Mouse (Mus musculus) liver, embryonic 14.5 days (tissue): Measurements from ENCODE around the gene Magi1. TPM values are rescaled to one million over a fixed set of nuclear protein-coding genes. Genes with fewer than 3 reads are reported as not detected.

ENCODE experiments used
- ATAC-seq: fragments of 200-750 bp; cut with Nextera tagmentation; 2 replicates; pipeline ENCODE4 v1.8.0; 2017; ENCODE audit warnings: moderate number of reproducible peaks, mild to moderate bottlenecking, moderate library complexity; ENCODE audit not compliant: insufficient read depth
- DNase-seq, 3 experiments: peaks; one replicate each; pipeline ENCODE4 v3.0.0-alpha.2; 2012 to 2013; ENCODE audit warnings: low read depth in 3 of 3, low spot score in 3 of 3
- H3K27ac ChIP-seq: fragments of 300-500 bp; sonication (generic); 2 replicates; pipeline ENCODE4 v1.5.1; 2014; ENCODE audit warnings: moderate library complexity, mild to moderate bottlenecking, control low read depth, inconsistent platforms
- H3K27me3 ChIP-seq: fragments of 300-500 bp; sonication (generic); 2 replicates; pipeline ENCODE4 v1.6.1; 2014; ENCODE audit warnings: mild to moderate bottlenecking, low read length, moderate library complexity; ENCODE audit not compliant: control insufficient read depth, insufficient read depth
- H3K36me3 ChIP-seq: fragments of 300-500 bp; sonication (generic); replicated peaks from 2 replicates; pipeline ENCODE4 v1.6.1; 2014; ENCODE audit warnings: low read depth; ENCODE audit not compliant: control insufficient read depth, insufficient read depth
- H3K4me1 ChIP-seq, 2 experiments: fragments of 200-500 bp in 1 of 2; fragments of 300-500 bp in 1 of 2; sonication (generic) in 1 of 2; replicated peaks; 2 replicates each; pipeline ENCODE4 v1.6.1; 2012 to 2014; ENCODE audit warnings: antibody characterized with exemption in 1 of 2, inconsistent platforms in 1 of 2, low read length in 1 of 2; ENCODE audit not compliant: control insufficient read depth in 2 of 2, insufficient read depth in 2 of 2
- H3K4me2 ChIP-seq: fragments of 300-500 bp; sonication (generic); 2 replicates; pipeline ENCODE4 v1.6.1; 2014; ENCODE audit warnings: low read depth, mild to moderate bottlenecking, control low read depth, moderate library complexity
- H3K4me3 ChIP-seq, 2 experiments: fragments of 200-500 bp in 1 of 2; fragments of 300-500 bp in 1 of 2; sonication (generic) in 1 of 2; 2 replicates each; pipeline ENCODE4 v1.5.1; 2012 to 2014; ENCODE audit warnings: low read depth in 2 of 2, low read length in 2 of 2, mild to moderate bottlenecking in 2 of 2, control low read depth in 1 of 2, inconsistent platforms in 1 of 2, moderate library complexity in 1 of 2; ENCODE audit not compliant: insufficient read depth in 1 of 2
- H3K9ac ChIP-seq: fragments of 300-500 bp; sonication (generic); replicated peaks from 2 replicates; pipeline ENCODE4 v1.6.1; 2014; ENCODE audit warnings: mild to moderate bottlenecking, control low read depth, moderate library complexity
- H3K9me3 ChIP-seq: fragments of 300-500 bp; sonication (generic); 2 replicates; pipeline ENCODE4 v1.6.1; 2016; ENCODE audit warnings: low read length, mixed read lengths; ENCODE audit not compliant: control insufficient read depth
- CTCF ChIP-seq: IDR thresholded peaks from 2 replicates; pipeline ENCODE4 v1.5.1; 2016; ENCODE audit warnings: antibody characterized with exemption, low read depth, control low read depth
- EP300 ChIP-seq: IDR thresholded peaks from 2 replicates; pipeline ENCODE4 v1.6.1; 2016; ENCODE audit warnings: antibody characterized with exemption, low read depth
- WGBS: fragments of 180-500 bp; shearing (Covaris S2); extraction: QIAGEN DNeasy Blood & Tissue Kit; methylation state at CpG from one replicate; pipeline ENCODE4 v1.1.7; 2014; ENCODE audit not compliant: insufficient replicate concordance; 5-methylcytosine and 5-hydroxymethylcytosine counted together
- polyA plus RNA-seq, 2 experiments: library from polyadenylated mRNA; depleted of rRNA in 1 of 2; stranded (reverse) in 1 of 2; unstranded in 1 of 2; fragments of >200 nt; fragmentation: Nextera tagmentation in 1 of 2; extraction: Ambion mirVana in 1 of 2; gene quantifications; 2 replicates each; pipeline versions ENCODE4 v1.2.1 to v1.2.3; 2012 to 2014

Magi1 gene
- polyA plus RNA-seq, 2 experiments: 1.1 to 1.3 TPM

DNA sequence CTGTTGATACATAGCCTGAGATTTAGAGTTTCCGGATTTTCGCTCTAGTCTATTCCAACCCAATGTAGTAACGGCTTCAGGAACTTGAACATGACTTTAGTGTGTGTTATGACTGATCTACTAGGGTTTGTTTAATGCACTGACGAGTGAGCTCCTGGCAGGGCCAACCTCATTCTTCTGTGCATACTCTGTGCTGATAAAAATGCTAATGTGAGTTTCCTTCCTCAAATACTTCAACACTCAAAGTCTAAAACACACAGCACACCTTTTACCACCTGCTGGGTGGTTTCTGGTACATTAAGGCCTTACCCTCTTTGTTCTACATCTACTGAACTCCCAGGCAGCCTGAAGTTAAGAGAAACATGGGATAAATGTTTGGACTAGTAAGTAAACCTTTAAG, 157.0 kb downstream of the Magi1 start:
- Histone ChIP-seq H3K27ac (no peak overlapping the region), H3K36me3 (no peaks in the 10 kb centered on the region), H3K4me2 (no peak overlapping the region), H3K9ac (no peak overlapping the region), H3K9me3 (no peaks in the 10 kb centered on the region), H3K4me3 (no peak overlapping the region), H3K4me1 (peaks cover 0 to 11% of the 10 kb centered on the region in 2 experiments; a peak in 2 of 4 replicates), H3K27me3 (no peaks in the 10 kb centered on the region)
- WGBS: 66% methylated on average over 4 of the region's 4 CpGs
- no peak for TF ChIP-seq CTCF
- no peak for TF ChIP-seq EP300
- DNase-seq: no peak
- ATAC-seq: no peak

- 23% methylated on average over 6 of the region's 6 CpGs for WGBS
- TF ChIP-seq CTCF (no peak), EP300 (0 out of 2 replicates have a peak, but pooled peaks have one; percentile 18)
- no peaks in the 10 kb centered on the region for H3K27me3 ChIP-seq
Measured at GRCm38 (mm10) chr6:94125144-94125543, 158.6 kb downstream of the Magi1 start.

DNA sequence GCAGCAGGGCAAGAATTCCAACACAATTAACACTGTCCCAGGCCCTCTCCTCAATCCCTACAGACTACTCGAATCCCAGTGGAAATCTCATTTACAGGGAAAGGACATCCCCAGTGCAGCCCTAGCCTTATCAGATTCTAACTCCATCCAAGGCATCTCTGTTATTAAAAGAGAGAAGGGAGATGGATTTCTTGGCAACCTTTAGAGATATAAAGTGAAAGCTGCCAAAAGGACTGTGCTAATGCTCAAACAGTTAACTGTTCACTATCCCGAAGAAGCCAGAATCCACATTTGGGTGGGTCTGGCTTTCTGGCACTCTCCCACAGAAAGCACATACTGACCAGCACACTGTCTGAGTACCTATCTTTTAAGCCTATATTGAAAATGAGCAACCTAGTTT, 159.4 kb downstream of the Magi1 start:
- 49% methylated on average over 2 of the region's 2 CpGs for WGBS
- DNase-seq: no peak

More at GRCm38 (mm10) chr6:94125144-94125543, 158.6 kb downstream of the Magi1 start:
- Histone ChIP-seq H3K9me3 (no peaks in the 10 kb centered on the region), H3K4me3 (no peak overlapping the region), H3K4me1 (peaks cover 0 to 11% of the 10 kb centered on the region in 2 experiments; a peak in 2 of 4 replicates), H3K36me3 (no peaks in the 10 kb centered on the region), H3K27ac (no peak overlapping the region), H3K4me2 (no peak overlapping the region), H3K9ac (no peak overlapping the region)
- ATAC-seq (peak; percentile 62; the same call in 1 of the 2 replicates), DNase-seq (peak in 1 of 3 experiments; percentile 17)

DNA sequence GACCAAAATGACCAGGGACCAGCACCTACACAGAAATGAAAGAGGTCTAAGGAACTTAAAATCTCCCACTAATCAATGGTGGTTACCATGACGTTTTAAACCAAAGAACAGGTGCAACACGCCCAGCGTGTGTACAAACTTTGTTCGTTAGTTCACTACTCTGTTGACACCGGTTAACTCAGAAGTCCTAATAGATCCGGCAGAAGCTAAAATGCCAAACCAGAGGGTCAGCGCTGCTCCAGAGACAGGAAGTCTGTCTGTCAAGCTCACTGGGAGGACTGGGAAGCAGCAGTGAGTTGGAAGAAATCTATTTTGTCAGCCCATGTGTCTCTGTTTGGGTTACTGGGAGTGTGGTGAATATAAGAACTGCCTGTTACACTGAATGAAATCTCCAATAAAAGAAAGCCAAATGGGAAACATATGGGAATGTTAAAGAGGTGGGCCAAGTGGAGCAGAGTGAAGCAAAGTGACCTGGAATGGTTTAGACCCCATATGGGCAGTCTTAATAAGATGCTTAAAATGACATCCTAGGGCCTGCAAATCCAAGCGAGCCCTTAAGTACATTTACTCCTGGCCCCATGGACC, 161.1 kb downstream of the Magi1 start:
- peaks cover 0 to 7% of the 10 kb centered on the region in 2 experiments; a peak in 2 of 4 replicates for H3K4me1 ChIP-seq
- no peaks in the 10 kb centered on the region for H3K27me3 ChIP-seq
- no peaks in the 10 kb centered on the region for H3K9me3 ChIP-seq
- WGBS: 51% methylated on average over 8 of the region's 8 CpGs
- TF ChIP-seq EP300 (no peak), CTCF (no peak)
- H3K36me3 ChIP-seq: no peaks in the 10 kb centered on the region
- ATAC-seq (no peak), DNase-seq (no peak)
- no peak overlapping the region for H3K27ac ChIP-seq
- no peak overlapping the region for H3K4me2 ChIP-seq
- no peak overlapping the region for H3K4me3 ChIP-seq
- H3K9ac ChIP-seq: no peak overlapping the region

More for the DNA sequence above, 159.4 kb downstream of the Magi1 start:
- no peaks in the 10 kb centered on the region for H3K27me3 ChIP-seq
- no peak overlapping the region for H3K4me2 ChIP-seq
- no peak overlapping the region for H3K4me3 ChIP-seq
- peaks cover 0 to 11% of the 10 kb centered on the region in 2 experiments; a peak in 2 of 4 replicates for H3K4me1 ChIP-seq
- H3K9me3 ChIP-seq: no peaks in the 10 kb centered on the region
- H3K9ac ChIP-seq: no peak overlapping the region
- no peak overlapping the region for H3K27ac ChIP-seq
- no peaks in the 10 kb centered on the region for H3K36me3 ChIP-seq
- ATAC-seq: no peak
- no peak for TF ChIP-seq EP300
- no peak for TF ChIP-seq CTCF

DNA sequence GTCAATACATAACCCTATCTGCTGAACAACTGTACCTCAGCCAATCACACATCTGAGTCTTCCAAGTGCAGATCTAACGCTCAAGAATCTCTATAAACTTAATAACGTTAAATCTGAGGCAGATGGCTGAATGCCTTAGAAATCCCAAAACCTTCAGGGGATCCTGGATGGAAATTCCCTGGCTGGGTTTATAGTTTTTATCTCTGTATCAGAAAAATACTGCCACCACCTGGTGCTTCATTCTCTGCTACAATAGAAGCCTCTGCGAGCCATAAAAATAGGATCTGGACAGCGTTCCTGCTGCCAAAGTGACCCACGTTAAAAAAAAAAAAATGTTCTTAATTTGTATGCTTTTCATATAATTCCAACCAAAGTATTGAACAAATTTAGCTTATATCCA, 162.2 kb downstream of the Magi1 start:
- Histone ChIP-seq H3K27me3 (no peaks in the 10 kb centered on the region), H3K27ac (no peak overlapping the region), H3K4me1 (peaks cover 0 to 7% of the 10 kb centered on the region in 2 experiments; a peak in 2 of 4 replicates), H3K9me3 (no peaks in the 10 kb centered on the region), H3K36me3 (no peaks in the 10 kb centered on the region), H3K4me3 (no peak overlapping the region), H3K4me2 (no peak overlapping the region), H3K9ac (no peak overlapping the region)
- no peak for DNase-seq
- WGBS: 66% methylated on average over 5 of the region's 5 CpGs
- TF ChIP-seq CTCF (no peak), EP300 (no peak)
- ATAC-seq: no peak
